Mouse (Mus musculus): ENCODE results near the gene Nf2. TPM values are rescaled to one million over a fixed set of nuclear protein-coding genes. Genes with fewer than 3 reads are reported as not detected.

Gene Nf2
- total and polyA plus RNA-seq, 3 experiments = 45.2 to 103 (median 50.7) TPM

DNA sequence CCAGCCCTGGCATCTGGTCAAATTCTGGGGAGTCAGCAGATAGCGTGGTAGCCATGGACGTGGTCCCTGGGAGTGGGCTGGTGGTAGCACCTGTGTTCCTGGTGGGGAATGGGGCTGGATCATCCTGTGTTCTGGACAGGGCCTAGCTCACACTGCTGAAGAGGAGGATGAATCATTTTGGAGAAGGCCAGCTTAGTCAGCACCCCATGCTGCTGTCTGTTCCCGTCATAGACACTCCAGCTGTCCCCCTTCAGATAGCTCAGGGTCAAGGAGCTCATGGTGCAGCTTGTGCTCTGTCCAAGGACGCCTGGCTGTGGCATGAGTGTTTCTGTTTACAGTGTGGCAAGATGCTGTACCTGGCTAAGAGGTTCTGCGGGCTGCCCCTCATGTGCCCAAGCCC lies 130.8 kb downstream of the Nf2 start:
- in situ Hi-C loops (cut with MboI; ENCODE audit: low pct_ligation_motif_present, low pct_unique_long_range_greater_than_20kb, low sequenced_read_pairs) (no loop called here), dilution Hi-C loops (cut with MboI; ENCODE audit: extremely low pct_ligation_motif_present, extremely low pct_unique_long_range_greater_than_20kb, low sequenced_read_pairs) (no loop called here)
- no peak overlapping the region for H3K9ac ChIP-seq (ENCODE audit: insufficient read depth, low read depth)
- H3K4me3 ChIP-seq (replicated peaks in 1 of 3; ENCODE audit: low read depth in 2 of 3, low read length in 2 of 3, poor library complexity in 1 of 3) = no peak overlapping the region
- no peak for DNase-seq (ENCODE audit: extremely low read depth)
- H3K27me3 ChIP-seq (replicated peaks) = no peaks in the 10 kb centered on the region
- H3K9me3 ChIP-seq (replicated peaks; ENCODE audit: low read length) = no peaks in the 10 kb centered on the region
- H3K4me2 ChIP-seq (ENCODE audit: insufficient read depth, low read depth, poor library complexity, severe bottlenecking) = no peak overlapping the region
- H3K4me1 ChIP-seq (ENCODE audit: control insufficient read depth in 1 of 2, insufficient read depth in 2 of 2) = peaks cover 33 to 71% of the 10 kb centered on the region in 2 experiments
- no peaks in the 10 kb centered on the region; the same call in 1 of the 2 replicates for H3K79me2 ChIP-seq (replicated peaks; ENCODE audit: control insufficient read depth, extremely low read depth, insufficient read depth, poor library complexity, severe bottlenecking)
- peaks cover 19 to 47% of the 10 kb centered on the region in 2 experiments for H3K36me3 ChIP-seq (replicated peaks in 1 of 2; ENCODE audit: control insufficient read depth in 1 of 2, insufficient read depth in 1 of 2, low read length in 1 of 2)
- no peak overlapping the region for H3K27ac ChIP-seq (ENCODE audit: insufficient read depth, low read depth)
- no peak for TF ChIP-seq E2F4 (IDR thresholded peaks at IDR 0.05; ENCODE audit: insufficient replicate concordance, low read depth, low read length)
- TF ChIP-seq SIN3A (IDR thresholded peaks at IDR 0.05; ENCODE audit: low read length) = no peak
- TF ChIP-seq MAFK (IDR thresholded peaks at IDR 0.05; ENCODE audit: insufficient replicate concordance, low read length) = 0 out of 2 replicates have a peak, but pooled peaks have one; percentile 9
- TF ChIP-seq USF2 (conservative IDR thresholded peaks at IDR 0.05; ENCODE audit: low read depth, low read length) = no peak

DNA sequence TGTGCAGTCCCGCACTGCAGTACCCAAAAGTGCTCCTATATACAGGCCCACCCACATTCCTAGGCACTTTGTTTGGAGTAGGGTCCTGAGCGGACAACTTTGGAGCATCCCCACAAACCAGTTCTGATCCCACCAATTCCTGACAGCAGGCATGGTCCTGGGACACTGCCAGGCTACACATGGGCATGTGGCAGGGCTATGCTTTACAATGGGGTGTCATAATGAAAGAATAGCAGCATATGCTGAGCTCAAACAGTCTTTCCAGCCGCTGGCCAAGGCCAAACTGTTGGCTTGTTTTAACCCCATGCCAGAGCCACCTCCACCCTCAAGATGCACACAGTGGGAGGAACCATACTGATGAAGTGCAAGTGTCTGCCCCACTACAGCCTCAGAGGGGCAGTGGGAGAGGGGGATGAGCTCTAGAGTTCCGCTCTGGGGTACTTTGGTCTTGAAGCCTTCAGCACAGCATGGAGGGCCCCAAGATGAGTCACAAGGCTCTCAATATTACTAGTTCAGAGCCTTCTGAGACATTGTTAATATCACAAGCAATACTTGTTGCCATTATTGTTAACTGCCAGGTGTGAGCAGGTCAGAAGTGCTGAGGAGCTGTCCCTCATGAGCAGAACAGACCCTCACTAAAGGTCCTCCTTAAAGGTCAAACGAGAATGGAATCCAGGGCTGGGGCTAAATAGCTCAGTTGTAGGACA lies 132.7 kb downstream of the Nf2 start:
- dilution Hi-C loops (cut with MboI; ENCODE audit: extremely low pct_ligation_motif_present, extremely low pct_unique_long_range_greater_than_20kb, low sequenced_read_pairs) (no loop called here), in situ Hi-C loops (cut with MboI; ENCODE audit: low pct_ligation_motif_present, low pct_unique_long_range_greater_than_20kb, low sequenced_read_pairs) (no loop called here)
- DNase-seq (ENCODE audit: extremely low read depth) = peak; percentile 31
- Histone ChIP-seq H3K9ac (ENCODE audit: insufficient read depth, low read depth) (no peak overlapping the region), H3K36me3 (replicated peaks in 1 of 2; ENCODE audit: control insufficient read depth in 1 of 2, insufficient read depth in 1 of 2, low read length in 1 of 2) (peaks cover 7 to 39% of the 10 kb centered on the region in 2 experiments), H3K9me3 (replicated peaks; ENCODE audit: low read length) (no peaks in the 10 kb centered on the region), H3K27me3 (replicated peaks) (no peaks in the 10 kb centered on the region), H3K4me1 (ENCODE audit: control insufficient read depth in 1 of 2, insufficient read depth in 2 of 2) (peaks cover 42 to 90% of the 10 kb centered on the region in 2 experiments), H3K79me2 (replicated peaks; ENCODE audit: control insufficient read depth, extremely low read depth, insufficient read depth, poor library complexity, severe bottlenecking) (no peaks in the 10 kb centered on the region; the same call in 1 of the 2 replicates), H3K4me2 (ENCODE audit: insufficient read depth, low read depth, poor library complexity, severe bottlenecking) (no peak overlapping the region), H3K27ac (ENCODE audit: insufficient read depth, low read depth) (no peak overlapping the region), H3K4me3 (replicated peaks in 1 of 3; ENCODE audit: low read depth in 2 of 3, low read length in 2 of 3, poor library complexity in 1 of 3) (no peak overlapping the region)
- TF ChIP-seq USF1 (IDR thresholded peaks at IDR 0.05; ENCODE audit: low read depth, low read length) = no peak
- peak; percentile 51; the same call in 1 of the 2 replicates for TF ChIP-seq JUND (conservative IDR thresholded peaks at IDR 0.05; ENCODE audit: low read depth, low read length)
- peak; percentile 53; the same call in 1 of the 2 replicates for TF ChIP-seq RCOR1 (conservative IDR thresholded peaks at IDR 0.05; ENCODE audit: low read depth, low read length)
- 0 out of 2 replicates have a peak, but pooled peaks have one; percentile 30 for TF ChIP-seq ETS1 (conservative IDR thresholded peaks at IDR 0.05; ENCODE audit: low read depth, low read length)
- TF ChIP-seq POLR2A (IDR thresholded peaks at IDR 0.05; ENCODE audit: low read depth, low read length) = no peak
- TF ChIP-seq ZC3H11A (IDR thresholded peaks at IDR 0.05; ENCODE audit: low read depth, low read length) = no peak
- peak; percentile 58 for TF ChIP-seq JUN (IDR thresholded peaks at IDR 0.05; ENCODE audit: insufficient read depth, low read depth, low read length)
- TF ChIP-seq BHLHE40 (IDR thresholded peaks at IDR 0.05; ENCODE audit: low read depth, low read length) = peak; percentile 48; the same call in 1 of the 2 replicates
- TF ChIP-seq MEF2A (IDR thresholded peaks at IDR 0.05; ENCODE audit: borderline replicate concordance, low read depth, low read length) = peak; percentile 24; the same call in 1 of the 2 replicates
- peak; percentile 89 for TF ChIP-seq IRF4 (IDR thresholded peaks at IDR 0.05; ENCODE audit: low read depth, low read length)
- TF ChIP-seq TCF12 (IDR thresholded peaks at IDR 0.05; ENCODE audit: low read depth, low read length) = peak; percentile 54; the same call in 1 of the 2 replicates
- peak; percentile 46; the same call in 1 of the 2 replicates for TF ChIP-seq MXI1 (IDR thresholded peaks at IDR 0.05; ENCODE audit: low read depth, low read length)
- peak; percentile 78 for TF ChIP-seq EP300 (IDR thresholded peaks at IDR 0.05; ENCODE audit: low read length)

Other genes with a start within 250 kb of the Nf2 start
- gene Gm11032, start 229.5 kb downstream of the Nf2 start, total RNA-seq (2012; rRNA removed) = not detected in 2 replicates
- gene Gm11032, start 229.5 kb downstream of the Nf2 start, total RNA-seq (2014; rRNA removed) = not detected in 2 replicates
- not detected in 2 replicates for gene Gm11032, start 229.5 kb downstream of the Nf2 start, polyA plus RNA-seq (2012; ENCODE audit: insufficient read length, low read depth)
- gene Ascc2, start 211.8 kb downstream of the Nf2 start, total RNA-seq (2012; rRNA removed) = 34.6 and 37.2 TPM in 2 replicates
- 25.1 and 26.0 TPM in 2 replicates for gene Ascc2, start 211.8 kb downstream of the Nf2 start, total RNA-seq (2014; rRNA removed)
- gene Ascc2, start 211.8 kb downstream of the Nf2 start, polyA plus RNA-seq (2012; ENCODE audit: insufficient read length, low read depth) = 50.4 and 52.9 TPM in 2 replicates
- gene Uqcr10, start 145.2 kb downstream of the Nf2 start, total RNA-seq (2012; rRNA removed) = 1,522 and 1,539 TPM in 2 replicates
- gene Uqcr10, start 145.2 kb downstream of the Nf2 start, total RNA-seq (2014; rRNA removed) = 905 and 1,007 TPM in 2 replicates
- 740 and 776 TPM in 2 replicates for gene Uqcr10, start 145.2 kb downstream of the Nf2 start, polyA plus RNA-seq (2012; ENCODE audit: insufficient read length, low read depth)
- gene Zmat5, start 144.9 kb downstream of the Nf2 start, total RNA-seq (2012; rRNA removed) = 74.8 and 75.2 TPM in 2 replicates
- 27.9 and 35.9 TPM in 2 replicates for gene Zmat5, start 144.9 kb downstream of the Nf2 start, total RNA-seq (2014; rRNA removed)
- gene Zmat5, start 144.9 kb downstream of the Nf2 start, polyA plus RNA-seq (2012; ENCODE audit: insufficient read length, low read depth) = 41.8 and 51.4 TPM in 2 replicates
- gene Cabp7, start 102.8 kb downstream of the Nf2 start, total RNA-seq (2012; rRNA removed) = 0.50 and 0.51 TPM in 2 replicates
- gene Cabp7, start 102.8 kb downstream of the Nf2 start, total RNA-seq (2014; rRNA removed) = not detected in 2 replicates
- not detected in 2 replicates for gene Cabp7, start 102.8 kb downstream of the Nf2 start, polyA plus RNA-seq (2012; ENCODE audit: insufficient read length, low read depth)
- 50.7 and 53.5 TPM in 2 replicates for gene Nipsnap1, start 24.4 kb upstream of the Nf2 start, total RNA-seq (2012; rRNA removed)
- gene Nipsnap1, start 24.4 kb upstream of the Nf2 start, total RNA-seq (2014; rRNA removed) = 77.6 and 79.3 TPM in 2 replicates
- 94.0 and 97.9 TPM in 2 replicates for gene Nipsnap1, start 24.4 kb upstream of the Nf2 start, polyA plus RNA-seq (2012; ENCODE audit: insufficient read length, low read depth)
- gene Thoc5, start 45.8 kb upstream of the Nf2 start, total RNA-seq (2012; rRNA removed) = 62.7 and 81.5 TPM in 2 replicates
- 35.2 and 37.7 TPM in 2 replicates for gene Thoc5, start 45.8 kb upstream of the Nf2 start, total RNA-seq (2014; rRNA removed)
- 83.8 and 86.0 TPM in 2 replicates for gene Thoc5, start 45.8 kb upstream of the Nf2 start, polyA plus RNA-seq (2012; ENCODE audit: insufficient read length, low read depth)
- not detected in 2 replicates for gene Nefh, start 98.5 kb upstream of the Nf2 start, total RNA-seq (2012; rRNA removed)
- gene Nefh, start 98.5 kb upstream of the Nf2 start, total RNA-seq (2014; rRNA removed) = not detected in 2 replicates
- 0.06 and 0.08 TPM in 2 replicates for gene Nefh, start 98.5 kb upstream of the Nf2 start, polyA plus RNA-seq (2012; ENCODE audit: insufficient read length, low read depth)
- gene Ap1b1, start 137.3 kb upstream of the Nf2 start, total RNA-seq (2012; rRNA removed) = 43.8 and 44.2 TPM in 2 replicates
- gene Ap1b1, start 137.3 kb upstream of the Nf2 start, total RNA-seq (2014; rRNA removed) = 31.2 and 38.6 TPM in 2 replicates
- gene Ap1b1, start 137.3 kb upstream of the Nf2 start, polyA plus RNA-seq (2012; ENCODE audit: insufficient read length, low read depth) = 51.5 and 57.8 TPM in 2 replicates
- gene Rasl10a, start 208.6 kb upstream of the Nf2 start, total RNA-seq (2012; rRNA removed) = 6.5 and 9.1 TPM in 2 replicates
- gene Rasl10a, start 208.6 kb upstream of the Nf2 start, total RNA-seq (2014; rRNA removed) = 2.1 and 3.0 TPM in 2 replicates
- gene Rasl10a, start 208.6 kb upstream of the Nf2 start, polyA plus RNA-seq (2012; ENCODE audit: insufficient read length, low read depth) = 6.3 and 7.5 TPM in 2 replicates
- 8.8 and 10.0 TPM in 2 replicates for gene Gas2l1, start 215.8 kb upstream of the Nf2 start, total RNA-seq (2012; rRNA removed)
- 2.6 and 3.3 TPM in 2 replicates for gene Gas2l1, start 215.8 kb upstream of the Nf2 start, total RNA-seq (2014; rRNA removed)
- 10.2 and 12.5 TPM in 2 replicates for gene Gas2l1, start 215.8 kb upstream of the Nf2 start, polyA plus RNA-seq (2012; ENCODE audit: insufficient read length, low read depth)
- 16.8 and 17.0 TPM in 2 replicates for gene Rhbdd3, start 249.4 kb upstream of the Nf2 start, total RNA-seq (2012; rRNA removed)
- gene Rhbdd3, start 249.4 kb upstream of the Nf2 start, total RNA-seq (2014; rRNA removed) = 11.6 and 15.0 TPM in 2 replicates
- 16.0 and 20.6 TPM in 2 replicates for gene Rhbdd3, start 249.4 kb upstream of the Nf2 start, polyA plus RNA-seq (2012; ENCODE audit: insufficient read length, low read depth)
- 399 and 425 TPM in 2 replicates for gene Ewsr1, start 249.7 kb upstream of the Nf2 start, total RNA-seq (2012; rRNA removed)
- gene Ewsr1, start 249.7 kb upstream of the Nf2 start, total RNA-seq (2014; rRNA removed) = 418 and 428 TPM in 2 replicates
- 1,159 and 1,267 TPM in 2 replicates for gene Ewsr1, start 249.7 kb upstream of the Nf2 start, polyA plus RNA-seq (2012; ENCODE audit: insufficient read length, low read depth)

Measured in CH12.LX (cell line).